ENCODE assay signal across 14 mouse cellular contexts in the genomic region with DNA sequence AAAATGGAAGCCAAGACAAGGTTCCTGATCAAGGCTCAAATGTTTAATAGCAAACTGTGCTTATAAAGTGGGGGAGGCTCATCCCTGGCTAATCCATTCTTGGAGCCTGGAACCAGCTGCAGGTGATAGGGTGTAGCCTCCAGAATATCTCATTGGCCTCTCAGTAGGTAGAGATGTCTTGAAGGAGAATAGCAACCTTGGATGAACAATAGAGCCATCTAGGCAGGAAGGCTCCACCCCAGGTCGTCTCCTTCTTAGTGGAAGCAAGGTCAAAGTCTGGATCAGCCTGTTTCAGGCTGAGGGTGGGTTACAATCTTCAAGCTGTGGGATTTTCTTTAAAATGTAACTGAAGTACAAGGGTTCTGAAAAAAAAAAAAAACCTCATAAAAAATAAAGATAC.
"Had no signal": no experiment of that assay in that cellular context is flagged by ENCODE, and none has a peak within 500 bp of the region (broad histone marks: within the 10 kb centered on the region; RNA-seq: fewer than 3 reads in every experiment).

No protein-coding gene starts in this region.

- H3K9ac ChIP-seq: lung, embryonic 14.5 days; midbrain, embryonic 12.5 days; neural tube, embryonic 13.5 days; neural tube, embryonic 15.5 days had no signal

- H3K27ac ChIP-seq: midbrain, embryonic 10.5 days; midbrain, embryonic 12.5 days; neural tube, embryonic 13.5 days; neural tube, embryonic 15.5 days had no signal

- H3K4me3 ChIP-seq: midbrain, embryonic 10.5 days; midbrain, embryonic 12.5 days; myocyte; neural tube, embryonic 13.5 days; neural tube, embryonic 15.5 days had no signal

- H3K9me3 ChIP-seq: midbrain, embryonic 10.5 days; midbrain, embryonic 12.5 days; neural tube, embryonic 13.5 days; neural tube, embryonic 15.5 days had no signal

- DNase-seq: lung, adult 18-20 months; lung, embryonic 14.5 days; lung, postnatal 10 days; lung, postnatal 4 days; midbrain, embryonic 14.5 days; right cerebral cortex, postnatal 14 days; thymus, adult 18-20 months; thymus, postnatal 14 days; thymus, postnatal 36 days had no signal

- H3K36me3 ChIP-seq: midbrain, embryonic 10.5 days; midbrain, embryonic 12.5 days; neural tube, embryonic 13.5 days; neural tube, embryonic 15.5 days had no signal

- H3K4me1 ChIP-seq: midbrain, embryonic 10.5 days; midbrain, embryonic 12.5 days; neural tube, embryonic 13.5 days; neural tube, embryonic 15.5 days had no signal

- H3K27me3 ChIP-seq: midbrain, embryonic 12.5 days; neural tube, embryonic 13.5 days; neural tube, embryonic 15.5 days had no signal
